Comparison of ENCODE assay signal across 11 mouse cellular contexts in genomic region chr12:73334051-73334551, GRCm38 (mm10). TPM values are rescaled to one million over a fixed set of nuclear protein-coding genes. Genes with fewer than 3 reads are reported as not detected.
DNase-seq lines count a peak whose midpoint lies in the region; ATAC-seq lines count a peak whose summit lies in the region.
"Had no signal": no experiment of that assay in that cellular context is flagged by ENCODE, and none has a peak within 500 bp of the region (broad histone marks: within the 10 kb centered on the region; RNA-seq: fewer than 3 reads in every experiment).

No protein-coding gene starts in this region.

- H3K4me2 ChIP-seq in hindbrain, embryonic 15.5 days = no peak overlapping the region

- no peak overlapping the region for H3K27ac ChIP-seq in hindbrain, embryonic 15.5 days (replicated peaks)

- H3K27me3 ChIP-seq in hindbrain, embryonic 15.5 days = no peaks in the 10 kb centered on the region

- WGBS in hindbrain, embryonic 15.5 days = 42% methylated on average over 8 of the region's 8 CpGs

- no peaks in the 10 kb centered on the region for H3K36me3 ChIP-seq in hindbrain, embryonic 15.5 days

- intact Hi-C loops in gastrocnemius, postnatal 14 days (cut with DNase I; ENCODE audit: low total_unique reads) = no loop called here
- intact Hi-C loops in gastrocnemius, postnatal 36 days (cut with DNase I) = no loop called here

- no peaks in the 10 kb centered on the region for H3K9me3 ChIP-seq in hindbrain, embryonic 15.5 days

- DNase-seq in gastrocnemius, postnatal 14 days = peak; percentile 41
- DNase-seq in gastrocnemius, postnatal 36 days = no peak
- DNase-seq in retina, embryonic 14.5 days (ENCODE audit: low spot score) = peak; percentile 18
- no peak for DNase-seq in retina, postnatal 1 day
- no peak for DNase-seq in layer of hippocampus, adult 11-12 months (ENCODE audit: low spot score)
- DNase-seq in adrenal gland, postnatal 14 days = no peak
- no peak for DNase-seq in B cell, adult 2 months
- DNase-seq: adrenal gland, adult 8-10 months had no signal

- peak; percentile 69 for ATAC-seq in hindbrain, embryonic 15.5 days (ENCODE audit: low FRiP score, low read depth)
- ATAC-seq: inflammation-experienced regulatory T-cells, adult 6 months; lung, postnatal 0 days had no signal

- no peak overlapping the region for H3K4me3 ChIP-seq in hindbrain, embryonic 15.5 days

- no peak overlapping the region for H3K9ac ChIP-seq in hindbrain, embryonic 15.5 days

- no peaks in the 10 kb centered on the region for H3K4me1 ChIP-seq in hindbrain, embryonic 15.5 days (replicated peaks)

RNA-seq across cellular contexts. Expression of gene Slc38a6, which starts 47.5 kb away (rescaled TPM):
- total RNA-seq in gastrocnemius, postnatal 14 days (2021) = 1 to 10 TPM; 4.5 to 5.5 TPM
- total RNA-seq in gastrocnemius, postnatal 36 days (2021) = 1 to 10 TPM; 2.6 TPM
- 9.1 and 12.1 TPM in 2 replicates for polyA plus RNA-seq in hindbrain, embryonic 15.5 days (2015; fragmentation: Nextera tagmentation; extraction: Ambion mirVana)
- 8.3 and 8.9 TPM in 2 replicates for total RNA-seq in adrenal gland, postnatal 14 days (2021)

RNA-seq across cellular contexts. Expression of gene Trmt5, which starts 47.6 kb away (rescaled TPM):
- 1 to 10 TPM; 6.3 to 7.5 TPM for total RNA-seq in gastrocnemius, postnatal 14 days (2021)
- 1 to 10 TPM; 5.1 to 8.0 TPM for total RNA-seq in gastrocnemius, postnatal 36 days (2021)
- 14.8 and 15.2 TPM in 2 replicates for polyA plus RNA-seq in hindbrain, embryonic 15.5 days (2015; fragmentation: Nextera tagmentation; extraction: Ambion mirVana)
- total RNA-seq in adrenal gland, postnatal 14 days (2021) = 16.5 and 17.5 TPM in 2 replicates

Comparison
In these comparisons a context has a peak if more than half of its experiments do, and no peak if none do; other contexts are left out.
1. DNase-seq: peak in gastrocnemius, postnatal 14 days (single experiment) and retina, embryonic 14.5 days (single experiment); none in gastrocnemius, postnatal 36 days (0 of 2), retina, postnatal 1 day (single experiment), layer of hippocampus, adult 11-12 months (single experiment), adrenal gland, postnatal 14 days (single experiment) and B cell, adult 2 months (0 of 2).